Mouse (Mus musculus) gonadal fat pad, adult 2 months (tissue): Measurements from ENCODE around the gene Lyz2. TPM values are rescaled to one million over a fixed set of nuclear protein-coding genes. Genes with fewer than 3 reads are reported as not detected.
"Not testable (repeated sequence)": the region's sequence is repeated elsewhere in the genome, so short reads cannot be mapped to it uniquely, and the experiment has no call there.

Experiments used
- DNase-seq: peaks from one replicate; pipeline ENCODE4 v3.0.0-alpha.2; 2012; ENCODE audit warnings: low read depth
- polyA plus RNA-seq: library from polyadenylated mRNA; depleted of rRNA; stranded (reverse); fragments of >200 nt; gene quantifications from 2 replicates; pipeline ENCODE4 v1.2.3, GENCODE M21; 2012; rRNA removed

The Lyz2 gene
- polyA plus RNA-seq, 1 experiment: 420 TPM

DNA sequence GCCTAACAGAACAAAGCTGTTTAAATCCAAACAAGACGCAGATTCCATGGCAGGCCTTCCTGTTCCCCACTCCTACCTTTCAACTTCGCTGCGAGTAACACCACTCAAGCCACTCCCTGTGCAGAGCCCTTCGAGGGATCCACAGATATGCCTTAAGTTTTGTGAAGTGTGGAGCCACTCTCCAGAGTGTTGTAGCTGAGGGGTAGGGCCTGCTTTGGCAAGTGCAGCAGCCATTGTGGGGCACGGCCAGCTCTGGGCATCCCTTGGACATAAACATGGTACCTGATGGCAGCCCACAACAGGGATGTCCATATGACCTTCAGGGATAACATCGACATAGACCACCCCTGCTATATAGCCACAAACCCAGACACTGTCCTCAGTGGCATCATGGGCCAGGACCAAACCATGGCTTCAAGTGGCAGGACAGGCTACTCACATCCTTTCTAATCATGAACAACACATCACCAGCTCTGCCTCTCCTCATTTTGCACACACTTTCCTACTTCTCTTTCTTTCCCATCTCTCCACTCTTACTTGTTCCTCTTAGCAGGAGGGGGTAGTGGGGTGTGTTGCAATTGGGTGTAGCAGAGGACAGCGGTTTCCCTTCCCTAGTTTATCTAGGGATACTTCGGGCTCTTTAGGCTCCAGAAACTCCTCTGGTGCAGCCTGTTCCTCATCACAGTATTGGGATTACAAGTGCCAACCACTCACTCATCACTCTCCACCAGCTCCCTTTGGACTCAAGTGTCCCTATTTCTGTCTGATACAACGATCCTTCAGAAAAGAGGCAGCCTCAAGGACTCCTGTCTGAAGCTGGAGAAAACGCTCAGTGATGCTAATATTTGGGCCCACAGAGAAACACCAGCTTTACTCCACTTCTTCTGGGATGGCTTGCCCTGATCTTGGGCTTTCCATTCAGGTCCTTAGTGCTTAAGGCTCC is 2.7 kb upstream of the Lyz2 start:
- no peak for DNase-seq

DNA sequence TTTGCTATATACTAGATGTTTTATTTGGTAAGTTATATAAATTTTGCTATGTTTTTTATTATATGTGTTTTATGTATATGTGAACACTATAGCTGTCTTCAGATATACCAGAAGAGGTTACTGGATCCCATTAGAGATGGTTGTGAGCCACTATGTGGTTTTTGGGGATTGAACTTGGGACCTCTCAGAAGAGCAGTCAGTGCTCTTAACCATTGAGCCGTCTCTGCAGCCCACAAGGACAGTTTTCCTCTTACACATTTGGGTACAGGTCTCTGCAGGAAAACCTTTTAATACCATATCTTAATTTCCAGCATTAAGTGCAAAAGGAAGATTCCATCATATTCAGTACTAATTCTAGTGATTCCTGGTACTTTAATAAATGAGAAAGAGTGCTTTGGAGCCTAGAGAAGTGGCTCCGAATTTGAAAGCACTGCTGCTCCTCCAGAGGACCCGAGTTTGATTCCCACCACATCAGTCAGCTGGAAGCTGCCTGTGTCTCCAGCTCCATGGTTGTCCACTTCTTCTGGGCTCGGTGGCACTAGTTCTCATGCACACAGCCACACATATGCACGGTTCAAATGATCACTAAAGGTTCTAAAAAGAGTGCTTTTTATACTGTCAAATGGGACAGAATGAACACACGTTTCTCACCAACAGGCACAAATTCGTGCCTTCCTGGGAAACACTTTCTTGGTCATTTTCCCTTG is 1.9 kb upstream of the Lyz2 start:
- no peak for DNase-seq

DNA sequence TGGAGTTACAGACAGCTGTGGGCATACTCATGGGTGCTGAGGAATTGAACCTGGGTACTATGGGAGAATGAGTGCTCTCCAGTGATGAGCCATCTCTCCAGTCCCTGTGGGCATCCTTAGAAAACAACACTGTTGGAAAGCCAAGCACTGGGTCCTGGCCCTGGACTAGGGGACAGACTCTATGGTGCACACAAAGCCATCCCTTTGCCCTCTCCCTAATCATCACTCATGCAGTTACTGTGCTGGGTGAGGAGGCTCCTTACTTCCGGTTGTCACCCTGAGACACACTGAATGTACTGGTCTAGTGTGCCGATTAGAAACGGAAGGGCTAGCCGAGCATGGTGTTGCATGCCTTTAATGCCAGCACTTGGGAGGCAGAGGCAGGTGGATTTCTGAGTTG is 1.1 kb upstream of the Lyz2 start:
- not testable (repeated sequence) for DNase-seq

DNA sequence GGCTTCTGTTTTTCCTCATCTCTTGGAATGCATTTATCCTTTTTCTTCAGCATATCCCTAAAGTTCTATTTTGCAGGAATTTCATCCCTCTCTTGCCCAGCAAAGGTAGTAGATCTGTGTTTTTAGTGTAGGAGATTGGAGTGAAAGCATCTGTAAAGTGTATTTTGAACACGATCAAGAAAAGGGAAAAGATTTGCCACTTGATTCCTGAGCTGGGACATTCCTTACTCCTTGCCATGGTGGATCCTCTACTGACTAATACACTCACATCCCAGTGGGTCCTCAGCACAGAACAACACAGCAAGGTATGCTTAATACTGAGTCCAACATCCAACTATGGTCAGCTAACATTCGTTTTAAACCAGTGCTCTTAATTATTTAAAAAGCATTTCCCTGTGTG is 430 bp upstream of the Lyz2 start:
- no peak for DNase-seq

GRCm38 (mm10) chr10:117281381-117281920 is 670 bp downstream of the Lyz2 start:
- no peak for DNase-seq

GRCm38 (mm10) chr10:117280000-117280399 is 2.1 kb downstream of the Lyz2 start:
- DNase-seq: no peak

DNA sequence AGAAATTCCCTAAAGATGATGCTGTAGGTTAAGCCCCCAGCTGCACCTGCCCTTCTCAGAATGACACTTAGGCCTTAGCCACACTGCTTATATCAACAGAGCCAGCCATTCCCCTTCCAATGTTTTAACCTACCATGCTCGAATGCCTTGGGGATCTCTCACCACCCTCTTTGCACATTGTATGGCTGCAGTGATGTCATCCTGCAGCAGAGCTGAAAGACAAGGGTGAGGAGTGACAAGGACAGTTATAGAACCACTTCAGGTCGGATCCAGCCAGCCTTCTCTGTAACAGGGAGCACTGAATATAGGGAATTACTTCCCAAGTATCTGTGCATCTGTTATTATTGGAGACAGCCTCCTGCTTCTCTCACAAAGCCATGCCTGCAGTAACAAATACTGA is 3.6 kb downstream of the Lyz2 start:
- DNase-seq: not testable (repeated sequence)

GRCm38 (mm10) chr10:117277779-117278178 is 4.3 kb downstream of the Lyz2 start:
- not testable (repeated sequence) for DNase-seq

DNA sequence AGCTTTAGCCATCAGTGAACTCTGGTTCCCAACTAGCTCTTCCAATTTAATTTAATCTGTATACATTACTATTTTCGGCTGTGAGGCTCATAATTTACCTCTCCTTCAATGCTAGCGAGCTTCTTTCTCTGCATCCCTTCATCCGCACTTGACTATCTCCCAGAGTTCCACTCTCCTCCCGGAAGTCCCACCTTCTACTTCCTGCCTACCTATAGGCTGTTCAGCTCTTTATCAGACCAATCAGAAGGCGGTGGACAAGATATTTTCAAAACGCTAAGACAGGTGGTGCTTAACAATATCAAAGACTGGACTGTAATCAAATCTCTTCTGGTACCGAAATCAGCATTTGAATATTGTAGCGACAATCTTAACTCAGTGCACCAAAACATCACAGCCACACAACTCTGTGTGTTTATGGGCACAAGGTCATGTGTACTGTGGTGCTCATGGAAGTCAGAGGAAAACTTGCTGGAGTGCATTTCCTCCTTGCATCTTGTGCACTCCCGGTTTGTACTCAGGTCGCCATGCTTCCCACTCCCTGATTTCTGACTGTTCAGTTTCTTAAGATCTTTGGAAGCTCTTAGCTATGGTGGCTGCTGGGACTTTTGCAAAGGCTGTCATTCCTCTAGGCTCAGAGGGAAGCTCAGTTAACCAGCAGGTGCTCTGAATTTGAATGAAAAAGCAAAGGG is 6.3 kb downstream of the Lyz2 start:
- no peak for DNase-seq

DNA sequence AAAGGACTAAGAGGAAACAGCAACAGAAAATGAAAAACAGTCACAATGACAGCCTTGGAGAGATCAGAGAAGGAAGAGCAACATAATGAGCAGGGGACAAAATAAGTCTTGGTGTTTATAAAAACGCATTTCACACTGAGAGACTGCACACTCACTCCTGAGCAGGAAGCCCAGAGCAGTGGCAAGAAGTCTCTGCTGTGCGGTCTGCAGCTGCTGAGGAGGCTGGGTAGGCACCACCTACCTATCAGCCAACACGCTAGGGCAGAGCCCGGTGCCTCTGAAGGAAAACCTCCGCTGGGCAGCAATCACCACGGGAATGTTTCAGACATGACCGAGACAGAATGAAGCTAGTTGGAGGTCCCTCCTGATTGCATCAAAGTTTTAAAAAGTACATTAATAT is 7.5 kb downstream of the Lyz2 start:
- not testable (repeated sequence) for DNase-seq

- no peak for DNase-seq
Observed at GRCm38 (mm10) chr10:117272023-117272422, 10.1 kb downstream of the Lyz2 start.

GRCm38 (mm10) chr10:117259870-117260269 is 22.3 kb downstream of the Lyz2 start:
- no peak for DNase-seq

GRCm38 (mm10) chr10:117238603-117239002 is 43.5 kb downstream of the Lyz2 start, which contains the start of gene 9530003J23Rik:
TSS of gene 9530003J23Rik (minus strand) at chr10:117238703.
- DNase-seq: no peak

DNA sequence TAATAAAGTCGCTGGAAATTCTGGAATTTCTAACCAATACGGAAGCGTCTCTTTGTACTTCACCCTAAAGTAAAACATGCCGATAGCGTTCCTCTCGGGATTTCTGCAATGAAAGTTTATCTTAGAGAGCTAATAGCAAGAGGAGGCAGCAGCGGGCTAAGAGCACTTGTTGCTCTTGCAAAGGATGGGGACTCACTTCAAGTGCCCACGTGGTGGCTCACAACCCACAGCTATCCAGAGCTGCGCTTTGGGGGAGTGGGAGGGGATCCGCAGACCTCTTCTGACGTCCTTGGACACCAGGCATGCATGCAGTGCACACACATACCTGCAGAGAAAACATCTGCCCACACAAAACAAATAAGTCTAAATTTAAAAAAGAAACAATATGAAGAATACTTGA is 46.3 kb downstream of the Lyz2 start:
- DNase-seq: no peak

DNA sequence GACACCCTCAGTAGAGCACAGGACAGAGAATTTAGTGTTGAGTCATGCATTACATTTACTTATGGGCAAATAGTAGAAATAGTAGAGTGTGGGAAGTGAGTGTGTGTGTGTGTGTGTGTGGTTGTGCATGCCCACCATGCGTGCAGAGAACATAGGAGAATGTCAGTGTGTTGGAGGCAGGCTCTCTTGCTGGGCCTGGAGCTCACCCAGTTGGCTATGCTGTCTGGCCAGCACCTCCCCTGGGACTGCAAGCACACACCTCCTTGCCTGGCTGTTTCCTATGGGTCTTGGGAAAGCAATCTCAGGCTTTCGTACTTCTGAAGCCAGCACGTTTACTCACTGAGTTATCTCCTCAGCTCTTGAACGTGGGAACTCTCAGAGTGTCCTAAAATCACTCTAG is 47.3 kb downstream of the Lyz2 start:
- DNase-seq: no peak

- no peak for DNase-seq
Observed at GRCm38 (mm10) chr10:117229826-117230225, 52.3 kb downstream of the Lyz2 start.

Other genes with a start within 250 kb of the Lyz2 start
- gene Lrrc10, start 237.0 kb downstream of the Lyz2 start, polyA plus RNA-seq: 0.07 TPM in 1 of 2 replicates, not detected in the other
- 96.9 and 108 TPM in 2 replicates for gene Cct2, start 218.5 kb downstream of the Lyz2 start, polyA plus RNA-seq
- 16.0 and 18.6 TPM in 2 replicates for gene Frs2, start 133.8 kb downstream of the Lyz2 start, polyA plus RNA-seq
- 18.2 and 21.8 TPM in 2 replicates for gene Yeats4, start 57.8 kb downstream of the Lyz2 start, polyA plus RNA-seq
- gene 9530003J23Rik, start 43.6 kb downstream of the Lyz2 start, polyA plus RNA-seq: 0.85 TPM in 1 of 2 replicates, not detected in the other
- gene Lyz1, start 10.5 kb upstream of the Lyz2 start, polyA plus RNA-seq: 25.2 and 35.7 TPM in 2 replicates
- 42.3 and 45.8 TPM in 2 replicates for gene Cpsf6, start 97.7 kb upstream of the Lyz2 start, polyA plus RNA-seq